Mouse (Mus musculus): ENCODE measurements around the gene Sept6.

The Sept6 gene

GRCm38 (mm10) chrX:36864609-36865328 is 126.8 kb downstream of the Sept6 start:
- in situ Hi-C loops (cut with MboI, MseI): no loop called here

DNA sequence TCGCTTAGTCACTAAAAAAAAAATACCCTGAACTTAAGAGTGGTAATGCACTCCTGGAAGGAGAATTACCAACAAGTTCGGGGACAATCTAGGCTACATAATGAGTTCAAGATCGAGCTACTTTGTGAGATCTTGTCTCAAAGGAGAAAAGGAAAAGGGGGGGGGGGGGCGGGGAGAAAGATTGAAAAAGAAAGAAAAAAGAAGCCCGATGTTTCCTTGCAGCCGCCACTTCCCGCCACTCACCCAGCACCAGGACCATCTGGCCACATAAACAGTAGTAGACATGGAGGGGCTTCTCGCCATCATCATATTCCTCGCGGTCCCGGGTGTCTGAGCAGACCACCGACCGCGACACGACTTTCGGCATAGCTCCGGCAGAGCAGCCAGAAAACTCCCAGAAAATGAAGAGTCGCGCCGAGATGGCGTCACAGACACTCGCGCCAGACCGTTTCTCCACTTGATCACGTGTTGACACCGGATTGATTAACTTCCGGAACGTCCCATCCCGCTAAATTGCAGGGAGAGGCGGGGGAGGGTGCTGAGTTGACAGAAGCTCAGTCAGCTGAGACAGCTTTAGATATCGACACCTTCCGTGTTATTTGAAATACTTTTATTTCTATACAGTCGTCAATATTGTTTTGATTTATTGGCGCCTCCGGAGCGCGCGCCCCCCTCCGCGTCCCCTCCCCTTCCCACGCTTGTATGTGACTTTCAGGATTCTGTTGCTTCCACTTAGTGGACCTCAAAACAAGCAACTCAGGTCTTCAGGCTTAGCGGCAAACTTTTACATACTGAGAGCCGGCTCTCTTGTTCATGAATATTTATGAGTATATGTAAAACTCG is 127.6 kb downstream of the Sept6 start:
- in situ Hi-C loops (cut with MboI, MseI): no loop called here
